Mouse (Mus musculus) hindlimb bud, embryonic 11.5 days (tissue): ENCODE results near the gene Glt1d1.
"Not testable (repeated sequence)": the region's sequence is repeated elsewhere in the genome, so short reads cannot be mapped to it uniquely, and the experiment has no call there.

Source experiments
- DNase-seq: peaks from one replicate; pipeline ENCODE4 v3.0.0-alpha.2; 2012; ENCODE audit warnings: low read depth, low spot score; ENCODE audit errors: extremely low spot score

Gene Glt1d1

DNA sequence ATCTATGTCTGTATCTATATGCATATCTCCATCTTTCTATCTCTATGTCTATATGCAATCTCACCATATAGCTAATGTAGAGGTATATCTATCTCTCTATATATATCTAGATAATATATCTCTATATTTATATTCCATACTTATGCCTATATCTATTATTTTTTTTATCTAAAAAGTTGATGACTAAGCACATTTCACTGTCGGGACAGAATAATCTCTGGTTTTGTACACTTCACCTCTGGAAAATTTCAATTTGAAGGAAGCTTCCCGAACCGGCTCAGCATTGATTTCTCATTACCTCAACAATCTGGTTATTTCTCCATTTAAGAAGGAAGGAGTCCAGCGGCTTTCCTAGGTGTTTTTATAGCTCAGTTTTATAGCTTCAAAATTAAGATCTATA is 64.5 kb downstream of the Glt1d1 start:
- no peak for DNase-seq

GRCm38 (mm10) chr5:127698525-127698924 is 66.5 kb downstream of the Glt1d1 start:
- DNase-seq = no peak

DNA sequence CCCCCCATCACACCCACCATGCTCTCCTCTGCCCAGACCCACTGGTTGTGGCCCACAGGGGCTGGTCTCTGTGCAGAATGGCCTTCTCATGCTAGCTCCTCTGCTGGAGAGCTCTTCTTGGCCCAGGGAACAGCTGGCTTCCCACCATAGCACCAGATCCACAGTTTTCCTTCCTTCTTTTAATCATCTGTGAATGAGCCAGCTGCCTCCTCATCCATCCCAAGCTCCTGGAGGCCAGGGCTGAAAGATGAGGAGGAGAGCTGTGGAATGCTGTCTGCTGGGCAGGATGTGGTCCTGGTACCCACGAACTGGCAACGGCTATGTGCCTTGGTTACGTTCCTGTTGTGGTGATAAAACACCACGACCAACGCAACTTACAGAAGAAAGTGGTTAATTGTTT is 67.6 kb downstream of the Glt1d1 start:
- no peak for DNase-seq

DNA sequence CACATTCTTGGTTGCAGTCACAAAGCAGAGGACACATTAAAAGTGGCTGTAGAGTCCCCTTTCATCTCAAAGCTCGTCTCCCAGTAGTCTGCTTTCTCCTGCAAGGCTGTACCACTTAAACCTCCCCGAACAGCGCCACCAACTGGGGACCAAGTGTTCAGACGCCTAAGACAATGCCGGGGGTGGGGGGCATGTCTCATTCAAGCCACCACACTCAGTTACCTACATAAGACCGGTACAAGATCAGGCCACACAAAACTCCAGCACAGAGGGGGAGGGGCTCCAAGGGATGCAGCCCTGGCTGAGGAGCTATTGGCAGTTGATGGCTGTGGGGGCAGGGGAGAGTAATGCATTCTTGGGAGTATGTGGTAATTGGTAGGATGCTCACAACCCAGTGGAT is 68.1 kb downstream of the Glt1d1 start:
- no peak for DNase-seq

DNA sequence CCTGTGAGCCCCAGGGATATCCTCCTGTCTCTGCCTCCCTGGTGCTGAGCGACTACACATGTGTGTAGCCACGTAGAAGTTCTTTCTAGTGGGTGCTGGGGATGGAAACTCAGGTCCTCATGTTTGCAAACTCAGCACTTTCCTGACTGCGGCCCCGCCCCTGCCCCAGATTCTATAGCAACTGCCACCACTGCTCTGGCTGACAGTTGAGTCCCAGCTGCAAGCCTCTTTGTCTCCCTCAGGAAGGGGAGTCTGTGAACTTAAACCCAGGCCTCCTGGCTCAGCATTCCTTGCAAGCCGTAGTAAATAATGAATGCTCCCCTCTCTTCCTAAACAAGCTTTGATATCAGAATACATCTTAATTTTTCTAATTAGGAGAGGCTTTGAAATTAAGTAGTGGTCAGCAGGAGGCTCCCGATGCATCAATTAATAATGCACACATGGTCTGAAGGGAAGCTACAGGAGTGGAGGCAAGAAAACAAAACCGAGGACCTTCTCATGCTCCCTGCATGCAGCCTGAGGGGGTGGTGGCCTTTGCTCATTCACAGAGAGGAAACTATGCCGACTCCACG is 71.6 kb downstream of the Glt1d1 start:
- DNase-seq = no peak

- DNase-seq = no peak
Measured at GRCm38 (mm10) chr5:127705225-127705624, 73.2 kb downstream of the Glt1d1 start.

- DNase-seq = no peak
Measured at GRCm38 (mm10) chr5:127705976-127706375, 73.9 kb downstream of the Glt1d1 start.

DNA sequence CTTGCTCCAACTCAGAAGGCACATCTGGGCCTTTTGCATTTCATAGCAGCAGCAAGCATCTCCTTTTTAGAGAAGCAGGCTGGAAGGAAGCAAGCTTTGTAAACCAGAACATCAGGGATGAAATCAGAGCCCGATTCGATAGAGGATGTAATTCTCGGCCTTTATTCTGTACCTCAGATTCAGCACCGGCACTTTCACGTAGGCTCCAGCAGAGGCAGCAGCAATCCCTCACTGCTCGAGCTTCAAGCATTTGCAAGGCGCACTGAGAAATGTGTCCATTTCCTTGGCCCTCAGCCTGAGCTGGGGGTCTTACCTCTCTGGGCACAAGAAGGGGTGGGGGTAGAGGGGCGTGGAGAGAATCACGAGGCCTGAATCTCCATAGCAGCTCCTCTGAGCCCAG is 76.1 kb downstream of the Glt1d1 start:
- DNase-seq = no peak

DNA sequence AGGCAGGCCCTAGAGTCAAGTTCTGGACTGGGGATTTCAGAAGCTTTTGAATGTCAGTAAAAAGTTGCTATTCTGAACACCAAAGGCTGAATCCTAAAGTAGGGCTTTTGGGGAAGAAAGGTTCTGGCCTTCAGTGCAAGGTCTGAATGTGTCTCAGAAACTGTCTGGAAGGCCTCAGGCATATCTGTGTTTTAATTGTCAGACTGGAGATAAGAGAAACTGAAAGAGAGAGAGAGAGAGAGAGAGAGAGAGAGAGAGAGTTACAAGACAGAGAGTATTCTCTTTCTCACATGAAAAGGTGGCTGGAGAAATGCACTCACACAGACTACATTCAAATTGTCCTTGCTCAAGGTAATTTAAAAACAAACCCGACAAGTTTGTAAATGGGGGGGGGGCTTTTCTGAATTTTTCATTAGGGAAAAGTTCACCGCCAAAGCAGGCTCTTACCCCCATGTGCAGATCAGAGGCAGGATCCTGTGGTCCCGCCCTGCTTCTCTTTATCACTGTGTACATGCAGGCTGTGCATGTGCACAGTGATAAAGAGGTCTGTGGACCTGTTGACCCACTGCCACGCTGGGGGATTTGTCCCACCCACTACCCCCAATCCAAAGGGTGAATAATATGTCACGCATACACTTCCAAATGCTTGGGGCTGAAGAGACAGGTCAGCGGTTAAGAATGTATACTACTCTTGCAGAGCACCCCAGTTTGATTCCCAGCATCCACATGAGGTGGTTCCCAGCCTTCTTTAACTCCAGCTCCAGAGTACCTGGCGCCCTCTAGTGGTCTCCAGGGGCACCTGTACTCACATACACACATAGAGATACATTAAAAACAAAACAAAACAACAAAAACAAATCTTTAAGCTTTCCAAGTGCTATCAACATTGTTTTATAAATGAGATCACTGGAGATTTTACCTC is 83.0 kb downstream of the Glt1d1 start:
- no peak for DNase-seq

DNA sequence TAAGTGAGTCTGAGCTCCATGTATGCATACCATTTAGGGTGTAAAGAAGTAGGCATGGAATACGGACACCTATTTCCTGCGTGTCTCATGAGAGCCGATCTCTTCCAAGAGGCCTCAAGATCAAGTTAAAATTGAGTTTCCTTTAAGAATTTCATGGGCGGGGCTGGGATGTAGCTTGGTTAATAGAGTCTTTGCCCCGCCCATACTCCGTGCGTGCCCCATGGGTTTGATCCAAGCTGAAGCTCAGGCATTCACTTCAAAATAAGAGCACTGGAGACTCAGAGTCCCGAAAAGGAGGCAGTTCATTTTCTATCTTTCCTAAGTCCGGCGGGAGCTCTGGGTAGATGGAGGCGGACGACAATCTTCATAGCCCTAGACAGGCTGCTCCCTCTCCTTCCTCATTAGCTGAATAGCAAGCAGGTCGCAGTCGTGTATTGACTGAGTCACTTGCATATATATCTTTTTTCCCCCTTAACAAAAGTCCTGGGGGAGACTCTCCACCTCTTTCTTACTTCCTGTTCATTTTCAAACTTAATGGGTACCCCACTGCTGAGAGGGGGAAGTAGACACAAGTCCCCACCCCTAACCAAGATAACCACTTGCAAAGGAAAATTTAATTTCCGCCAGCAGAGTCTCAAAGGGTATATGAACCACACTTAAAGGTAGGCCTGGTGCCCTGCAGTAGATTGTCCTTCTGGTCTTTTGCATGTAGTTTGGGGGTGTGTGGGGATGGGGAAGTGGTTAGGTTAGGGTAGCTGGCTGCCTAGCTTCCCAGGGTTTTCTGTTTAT is 88.7 kb downstream of the Glt1d1 start:
- peak; percentile 5 for DNase-seq

DNA sequence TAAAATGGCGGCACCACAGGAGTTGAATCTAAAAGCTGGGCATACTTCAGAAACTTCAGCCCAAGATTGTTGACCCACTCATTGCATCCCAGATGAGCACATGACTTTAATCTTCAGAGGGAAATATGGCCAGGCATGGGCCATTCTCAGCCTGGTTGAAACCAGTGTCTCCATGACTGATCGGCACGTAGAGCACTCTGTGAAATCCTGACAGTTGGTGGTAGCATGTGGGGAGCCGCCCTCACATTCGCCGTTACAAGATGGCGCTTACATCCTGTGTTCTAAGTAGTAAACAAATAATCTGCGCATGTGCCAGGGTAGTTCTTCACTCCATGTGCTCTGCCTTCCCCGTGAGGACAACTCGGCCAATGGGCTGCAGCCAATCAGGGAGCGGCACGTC is 90.1 kb downstream of the Glt1d1 start:
- not testable (repeated sequence) for DNase-seq

- DNase-seq = no peak
Measured at GRCm38 (mm10) chr5:127730351-127730750, 98.3 kb downstream of the Glt1d1 start.

- DNase-seq = no peak
Measured at GRCm38 (mm10) chr5:127741331-127741730, 109.3 kb downstream of the Glt1d1 start.

- DNase-seq = not testable (repeated sequence)
Measured at GRCm38 (mm10) chr5:127749540-127749939, 117.5 kb downstream of the Glt1d1 start.

DNA sequence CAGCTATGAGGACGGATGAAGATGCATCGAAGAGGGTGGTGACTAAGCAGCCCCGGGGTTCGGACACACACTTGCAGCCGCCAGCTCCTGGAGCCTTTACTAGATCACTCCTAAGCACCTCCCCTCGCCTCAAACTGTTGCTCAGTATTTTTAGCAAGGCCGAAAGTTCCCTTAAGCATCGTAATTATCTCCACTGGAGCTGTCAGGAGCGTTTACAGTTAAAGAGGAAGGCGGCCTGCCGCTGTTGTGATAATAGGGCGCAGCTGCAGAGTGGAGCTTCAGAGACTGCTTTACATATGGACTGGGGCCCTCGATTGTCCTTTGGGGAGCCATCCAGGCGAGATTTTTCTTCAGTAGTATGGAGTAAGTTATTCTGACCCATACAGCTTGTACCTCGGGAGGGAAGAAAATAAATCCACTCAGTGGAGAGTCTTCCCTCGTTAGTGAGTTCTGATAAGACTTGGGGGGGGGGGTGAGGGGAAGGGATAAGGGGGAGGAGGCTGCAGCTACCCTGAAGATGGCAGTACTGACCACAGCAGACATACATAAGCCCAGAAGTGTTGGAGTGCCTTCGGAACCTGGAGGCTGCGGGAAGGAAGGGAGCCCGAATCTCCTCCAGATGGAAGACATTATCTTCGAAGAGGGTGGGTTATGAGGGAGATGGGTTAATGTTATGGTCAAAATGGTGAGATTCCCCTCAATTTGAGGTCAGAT is 119.4 kb downstream of the Glt1d1 start:
- no peak for DNase-seq

- no peak for DNase-seq
Measured at GRCm38 (mm10) chr5:127755594-127755993, 123.5 kb downstream of the Glt1d1 start.

- no peak for DNase-seq
Measured at GRCm38 (mm10) chr5:127756011-127756410, 123.9 kb downstream of the Glt1d1 start.

DNA sequence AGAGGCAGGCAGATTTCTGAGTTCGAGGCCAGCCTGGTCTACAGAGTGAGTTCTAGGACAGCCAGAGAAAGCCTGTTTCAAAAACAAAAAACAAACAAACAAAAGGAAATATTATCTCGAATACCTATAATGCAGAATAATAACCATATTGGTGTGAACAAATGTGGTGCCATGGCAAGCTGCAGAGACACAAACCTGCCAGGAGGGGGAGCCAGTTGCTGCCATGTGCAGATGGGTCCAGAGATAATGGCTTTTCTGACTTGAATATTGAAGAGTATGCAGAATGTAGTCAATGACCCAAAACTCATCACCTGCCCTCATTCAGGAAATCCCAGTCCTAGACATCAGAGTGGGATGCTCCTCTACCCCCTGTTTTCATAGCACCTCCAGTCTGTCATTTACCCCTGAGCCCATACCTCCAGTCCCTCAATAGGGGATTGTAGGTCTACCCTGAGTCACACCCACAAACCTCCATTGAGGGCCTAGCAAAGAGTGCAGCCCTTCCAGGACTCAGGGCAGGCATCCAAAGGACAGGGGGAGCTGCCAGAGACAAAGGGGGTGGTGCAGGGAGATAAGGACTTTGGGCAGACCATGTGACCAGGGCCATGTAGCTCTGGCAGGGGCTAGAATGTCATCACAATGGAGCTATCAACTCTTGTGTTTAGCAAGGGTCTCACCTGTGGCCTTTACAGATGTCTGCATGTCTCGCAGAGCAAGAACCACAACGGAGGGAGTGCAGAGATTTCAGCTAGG is 124.8 kb downstream of the Glt1d1 start:
- DNase-seq = no peak

DNA sequence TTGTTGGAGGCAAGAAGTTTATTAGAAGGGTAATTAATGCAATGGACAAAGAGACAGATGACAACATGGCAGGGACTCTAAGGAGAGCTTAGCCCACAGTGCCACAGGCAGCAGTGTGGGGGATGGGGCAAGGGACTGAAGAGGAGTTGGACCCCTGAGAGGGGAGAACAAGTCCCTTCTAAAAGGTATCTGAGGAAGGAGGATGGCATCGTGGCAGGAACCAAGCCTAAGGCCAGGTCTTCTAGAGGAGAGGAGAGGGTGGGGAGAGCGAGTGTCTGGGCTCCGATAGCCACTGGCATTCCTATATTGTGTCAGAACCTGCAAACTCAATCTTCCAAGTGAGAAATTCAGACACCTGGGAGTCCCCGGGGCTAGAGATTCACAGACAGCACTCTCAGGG is 126.5 kb downstream of the Glt1d1 start:
- DNase-seq = no peak
